Mouse (Mus musculus) urinary bladder, postnatal 10 days (tissue): ENCODE data around the gene Trim59.

ENCODE experiments used
- DNase-seq: peaks from one replicate; pipeline ENCODE4 v3.0.0; 2022; ENCODE audit warnings: low spot score

The Trim59 gene

DNA sequence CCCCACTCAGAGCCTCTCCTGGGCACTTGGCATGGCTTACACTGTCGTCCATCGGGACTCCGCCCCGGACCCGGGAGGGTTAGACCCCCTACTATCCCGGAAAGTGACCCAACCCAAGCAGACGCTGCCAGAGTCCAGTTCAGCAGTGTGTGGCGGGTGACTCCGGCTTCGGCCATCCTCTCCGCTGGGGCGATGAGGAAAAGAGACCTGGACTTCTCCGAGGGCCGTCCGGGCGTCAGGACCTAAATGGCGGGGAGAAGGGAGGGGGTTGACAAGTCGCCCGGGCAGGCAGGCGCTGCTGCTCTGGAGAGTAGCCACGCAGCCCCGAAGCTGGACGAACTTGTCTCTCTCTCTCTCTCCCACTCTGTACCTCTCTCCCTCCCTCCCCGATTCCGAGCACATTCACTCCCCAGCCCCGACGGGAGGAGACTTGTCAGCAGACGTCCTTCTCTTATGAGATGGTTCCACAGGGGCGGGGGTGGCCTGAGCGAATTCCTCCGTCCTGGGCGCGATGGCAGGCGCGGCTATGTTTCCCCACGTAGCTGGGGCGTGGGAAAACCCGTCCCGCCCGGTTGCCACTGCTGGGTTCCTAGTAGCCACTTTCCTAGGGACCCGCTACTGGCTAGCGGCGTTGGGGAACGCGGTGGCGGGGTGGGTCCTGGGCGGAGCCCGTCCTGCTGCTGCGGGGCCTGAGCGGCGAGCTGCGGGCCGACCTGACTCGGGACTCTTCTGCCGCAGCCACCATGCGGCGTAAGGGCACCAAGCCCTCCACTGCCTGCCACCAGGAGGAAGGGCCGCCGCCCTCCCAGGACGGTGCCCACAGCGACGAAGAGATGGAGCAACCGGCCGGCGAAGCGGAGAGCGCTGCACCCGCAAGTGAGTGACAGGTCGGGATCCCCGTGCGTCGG, 39.0 kb downstream of the Trim59 start:
- peak; percentile 10 for DNase-seq

DNA sequence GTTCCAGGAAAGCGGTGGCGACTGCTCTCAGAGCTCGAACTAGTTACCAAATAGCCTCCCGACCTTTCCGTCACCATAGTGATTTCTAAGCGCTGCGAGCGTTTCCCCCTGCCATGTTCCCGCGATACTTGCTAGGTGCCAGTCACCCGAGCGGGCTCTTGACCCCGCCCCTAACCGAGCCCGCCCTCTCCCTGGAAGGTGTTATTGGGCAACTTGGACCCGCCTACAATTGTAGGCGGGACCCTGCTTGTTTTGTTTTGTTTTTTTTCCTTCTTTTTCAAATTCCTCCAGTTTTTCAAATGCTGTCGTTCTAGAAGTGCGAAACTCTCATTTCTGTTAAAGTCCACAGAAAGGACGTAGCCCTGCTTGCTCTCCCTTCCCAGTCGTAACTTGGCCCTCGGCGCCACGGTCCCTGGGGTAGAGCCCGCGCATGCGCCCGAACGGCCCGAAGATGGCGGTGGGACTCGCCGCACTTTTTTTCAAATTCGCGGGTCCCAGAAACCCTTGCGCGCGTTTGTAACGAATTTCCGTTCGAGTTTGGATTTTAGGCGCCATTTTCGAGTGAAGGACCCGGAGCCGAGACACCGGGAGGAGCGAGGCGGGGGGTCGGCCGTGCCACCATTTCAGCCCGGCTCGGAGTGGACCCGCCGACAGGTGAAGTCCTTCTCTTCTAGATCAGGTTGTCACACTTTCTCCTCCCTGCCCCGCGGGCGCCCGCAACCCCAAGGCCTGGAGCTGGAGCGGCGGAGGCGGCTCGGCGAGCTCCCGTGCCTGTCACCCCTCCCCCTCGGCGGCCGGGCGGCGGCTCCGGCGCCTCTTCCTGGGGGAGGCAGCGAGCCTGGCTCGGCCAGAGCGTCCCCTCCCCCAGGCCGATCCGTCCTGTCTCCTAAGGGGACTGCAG, 39.9 kb downstream of the Trim59 start, which contains the start of the genes Ift80 and Smc4:
Gene Ift80 (minus strand): TSS at position 134 of the 901 bp plus-strand sequence.
Gene Smc4 (plus strand): TSS at position 302 of the 901 bp plus-strand sequence.
- peak; percentile 81 for DNase-seq

DNA sequence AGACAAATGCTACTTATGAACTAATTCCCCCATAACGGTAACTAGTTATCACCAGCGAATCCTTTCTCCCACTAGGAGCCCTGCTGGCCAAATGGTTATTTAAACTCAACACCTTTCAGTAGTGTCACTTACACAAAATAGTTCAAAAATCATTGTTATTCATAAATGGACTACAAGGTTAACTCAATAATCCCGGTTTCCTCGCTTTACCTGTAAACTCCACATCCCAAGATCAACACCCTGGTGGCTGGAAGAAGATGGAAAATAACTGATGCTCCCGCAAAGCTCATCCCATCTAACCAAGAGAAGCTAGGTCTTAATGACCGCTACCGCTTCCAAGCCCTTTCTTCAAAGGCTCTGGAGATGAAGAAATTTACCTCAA, 40.5 kb downstream of the Trim59 start:
- DNase-seq = no peak

DNA sequence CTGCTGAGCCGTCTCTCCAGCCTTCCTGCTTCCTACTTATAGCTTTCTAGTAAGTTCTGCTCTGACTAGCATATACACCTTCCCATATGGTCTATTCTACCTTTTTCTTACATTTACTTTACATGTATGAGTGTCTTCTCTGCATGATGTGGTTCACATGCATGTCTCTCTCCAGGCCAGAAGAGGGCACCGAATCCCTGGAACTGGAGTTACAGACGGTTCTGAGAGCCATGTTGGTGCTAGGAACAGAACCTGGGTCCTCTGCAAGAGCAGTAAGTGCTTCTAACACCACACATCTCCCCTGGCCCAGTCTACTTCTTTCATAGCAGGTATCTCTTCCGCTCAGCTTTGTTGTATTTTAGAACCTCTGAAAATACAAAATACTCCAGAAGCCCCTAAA, 41.8 kb downstream of the Trim59 start:
- DNase-seq = no peak

DNA sequence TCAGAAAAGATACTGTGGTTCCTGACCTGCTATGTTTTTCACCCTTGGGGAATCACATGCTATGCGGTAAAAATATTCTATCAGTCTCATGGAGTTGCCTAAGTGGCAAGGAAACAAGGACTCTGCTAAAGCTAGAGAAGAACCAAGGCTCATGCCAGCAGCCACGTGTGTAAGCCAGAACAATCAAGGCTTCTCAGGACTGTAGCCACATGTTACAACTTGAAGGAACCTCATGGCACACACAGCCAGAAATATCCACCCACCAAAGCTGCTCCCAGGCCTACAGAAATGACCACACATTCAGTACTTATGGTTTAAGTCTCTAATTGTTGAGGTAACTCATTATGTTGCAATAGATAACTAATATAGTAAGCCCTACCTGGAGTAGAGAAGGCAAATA, 58.0 kb downstream of the Trim59 start:
- no peak for DNase-seq
